Mouse (Mus musculus) G1E (cell line): Measurements from ENCODE around the gene Rps25.

Experiments
- CTCF ChIP-seq: IDR thresholded peaks from 2 replicates; pipeline ENCODE4 v1.5.1; 2012; ENCODE audit warnings: low read depth, low read length, inconsistent platforms, mixed read lengths
- GATA1 ChIP-seq: IDR thresholded peaks from 2 replicates; pipeline ENCODE4 v1.6.1; 2012; ENCODE audit warnings: borderline replicate concordance, low read length, inconsistent platforms, mixed read lengths
- GATA2 ChIP-seq: IDR thresholded peaks from 2 replicates; pipeline ENCODE4 v1.6.1; 2012; ENCODE audit warnings: low read depth, low read length, inconsistent platforms, borderline replicate concordance
- POLR2AphosphoS5 ChIP-seq: IDR thresholded peaks from 2 replicates; pipeline ENCODE4 v1.6.1; 2012; ENCODE audit warnings: low read depth, low read length, inconsistent platforms; ENCODE audit not compliant: insufficient replicate concordance
- TAL1 ChIP-seq: conservative IDR thresholded peaks from 2 replicates; pipeline ENCODE4 v1.6.1; 2012; ENCODE audit warnings: low read depth, low read length, inconsistent platforms, mixed read lengths

- no peak for TF ChIP-seq CTCF
- TF ChIP-seq GATA1: no peak
- TF ChIP-seq POLR2AphosphoS5: no peak
- TF ChIP-seq TAL1: no peak
- TF ChIP-seq GATA2: no peak
Observed at GRCm38 (mm10) chr9:44379054-44379834, 27.7 kb upstream of the Rps25 start, which contains the start of gene Hyou1.
